Mouse (Mus musculus) kidney, embryonic 15.5 days (tissue): ENCODE measurements around the gene Prkcz. TPM values are rescaled to one million over a fixed set of nuclear protein-coding genes. Genes with fewer than 3 reads are reported as not detected.

Experiments used
- ATAC-seq: fragments of 200-750 bp; cut with Nextera tagmentation; replicated peaks from 2 replicates; pipeline ENCODE4 v1.8.0; 2017; ENCODE audit warnings: moderate TSS enrichment; ENCODE audit not compliant: low FRiP score
- H3K27ac ChIP-seq: fragments of 300-500 bp; sonication (generic); 2 replicates; pipeline ENCODE4 v1.5.1; 2015; ENCODE audit warnings: mild to moderate bottlenecking, inconsistent platforms
- H3K27me3 ChIP-seq: fragments of 300-500 bp; sonication (generic); 2 replicates; pipeline ENCODE4 v1.6.1; 2015; ENCODE audit warnings: inconsistent platforms
- H3K36me3 ChIP-seq: fragments of 300-500 bp; sonication (generic); 2 replicates; pipeline ENCODE4 v1.6.1; 2015; ENCODE audit warnings: inconsistent platforms
- H3K4me1 ChIP-seq: fragments of 300-500 bp; sonication (generic); 2 replicates; pipeline ENCODE4 v1.6.1; 2015; ENCODE audit warnings: inconsistent platforms
- H3K4me2 ChIP-seq: fragments of 300-500 bp; sonication (generic); 2 replicates; pipeline ENCODE4 v1.6.1; 2015; ENCODE audit warnings: moderate library complexity, mild to moderate bottlenecking, inconsistent platforms
- H3K4me3 ChIP-seq: fragments of 300-500 bp; sonication (generic); replicated peaks from 2 replicates; pipeline ENCODE4 v1.5.1; 2015; ENCODE audit warnings: mild to moderate bottlenecking, inconsistent platforms
- H3K9ac ChIP-seq: fragments of 300-500 bp; sonication (generic); 2 replicates; pipeline ENCODE4 v1.6.1; 2015; ENCODE audit warnings: mild to moderate bottlenecking, inconsistent platforms
- H3K9me3 ChIP-seq: fragments of 300-500 bp; sonication (generic); replicated peaks from 2 replicates; pipeline ENCODE4 v1.6.1; 2016; ENCODE audit warnings: inconsistent platforms
- WGBS: fragments of 180-500 bp; shearing (Covaris S2); methylation state at CpG from one replicate; pipeline ENCODE4 v1.1.7; 2015; ENCODE audit warnings: mixed read lengths; 5-methylcytosine and 5-hydroxymethylcytosine counted together
- polyA plus RNA-seq: library from polyadenylated mRNA; unstranded; fragments of >200 nt; fragmentation: Nextera tagmentation; extraction: Ambion mirVana; gene quantifications from 2 replicates; pipeline ENCODE4 v1.2.1, GENCODE M21; 2015

The Prkcz gene
- polyA plus RNA-seq, 1 experiment from 2014 or later = 16.6 TPM

- Histone ChIP-seq H3K4me1 (peaks cover 51% of the 10 kb centered on the region), H3K27me3 (no peaks in the 10 kb centered on the region), H3K36me3 (no peaks in the 10 kb centered on the region), H3K9ac (no peak overlapping the region), H3K9me3 (no peaks in the 10 kb centered on the region), H3K27ac (no peak overlapping the region), H3K4me3 (no peak overlapping the region), H3K4me2 (no peak overlapping the region)
- 49% methylated on average over 15 of the region's 15 CpGs for WGBS
- no peak for ATAC-seq
Measured at GRCm38 (mm10) chr4:155284521-155285379, 76.4 kb downstream of the Prkcz start.

DNA sequence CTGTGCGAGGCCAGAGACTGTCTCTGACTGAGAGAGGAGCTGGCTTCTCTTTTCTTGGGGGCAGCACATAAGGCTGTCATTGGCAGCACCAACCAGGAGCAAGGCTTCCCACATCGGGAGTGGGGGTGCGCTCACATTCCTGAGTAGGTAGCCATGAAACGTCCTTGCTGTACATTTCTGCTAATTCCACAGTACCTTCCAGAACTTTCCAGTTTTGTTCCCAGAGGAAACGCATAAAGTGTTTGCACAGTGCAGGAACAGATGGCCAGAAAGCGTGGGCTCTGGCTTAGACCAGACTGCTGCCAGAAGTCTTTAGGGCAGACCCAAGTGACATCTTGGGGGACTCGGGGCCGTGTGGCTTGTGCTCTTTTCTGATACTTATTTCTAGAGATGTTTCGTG lies 77.6 kb downstream of the Prkcz start:
- Histone ChIP-seq H3K27me3 (no peaks in the 10 kb centered on the region), H3K27ac (peak overlapping the region; percentile 80), H3K4me3 (peak overlapping the region; percentile 6; the same call in 1 of the 2 replicates), H3K9ac (no peak overlapping the region), H3K9me3 (no peaks in the 10 kb centered on the region), H3K4me1 (peaks cover 57% of the 10 kb centered on the region), H3K36me3 (no peaks in the 10 kb centered on the region), H3K4me2 (peak overlapping the region; percentile 40)
- 50% methylated on average over 9 of the region's 9 CpGs for WGBS
- ATAC-seq = peak; percentile 8; the same call in 1 of the 2 replicates

DNA sequence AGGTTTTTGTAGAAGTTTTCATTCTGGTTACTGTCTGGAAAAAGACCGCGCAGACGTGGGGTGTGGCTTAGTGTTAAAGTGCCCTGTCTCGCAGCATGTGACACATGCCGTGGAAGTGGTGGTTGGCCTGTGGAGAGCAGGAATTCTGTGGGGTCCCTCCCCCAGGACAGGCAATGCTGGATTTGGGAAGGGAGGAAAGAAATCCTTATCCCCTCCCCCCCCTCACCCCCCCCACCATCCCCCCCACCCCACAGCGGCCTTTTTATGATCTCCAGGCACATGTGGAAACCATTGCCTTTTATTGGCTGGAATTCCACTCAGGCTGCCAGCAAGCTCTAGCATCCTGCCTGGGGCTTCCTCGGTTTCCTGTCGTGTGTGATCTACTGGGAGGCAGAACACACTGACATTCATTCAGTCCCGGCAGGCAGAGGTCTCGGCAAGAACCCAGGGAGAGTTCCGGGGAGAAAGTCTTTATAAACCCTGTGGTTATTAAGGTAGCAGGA lies 78.1 kb downstream of the Prkcz start:
- Histone ChIP-seq H3K9ac (no peak overlapping the region), H3K27me3 (no peaks in the 10 kb centered on the region), H3K36me3 (no peaks in the 10 kb centered on the region), H3K4me2 (peak overlapping the region; percentile 40), H3K4me1 (peaks cover 60% of the 10 kb centered on the region), H3K27ac (peak overlapping the region; percentile 80), H3K4me3 (peak overlapping the region; percentile 6), H3K9me3 (no peaks in the 10 kb centered on the region)
- 12% methylated on average over 10 of the region's 11 CpGs for WGBS
- ATAC-seq = peak; percentile 49; the same call in 1 of the 2 replicates

DNA sequence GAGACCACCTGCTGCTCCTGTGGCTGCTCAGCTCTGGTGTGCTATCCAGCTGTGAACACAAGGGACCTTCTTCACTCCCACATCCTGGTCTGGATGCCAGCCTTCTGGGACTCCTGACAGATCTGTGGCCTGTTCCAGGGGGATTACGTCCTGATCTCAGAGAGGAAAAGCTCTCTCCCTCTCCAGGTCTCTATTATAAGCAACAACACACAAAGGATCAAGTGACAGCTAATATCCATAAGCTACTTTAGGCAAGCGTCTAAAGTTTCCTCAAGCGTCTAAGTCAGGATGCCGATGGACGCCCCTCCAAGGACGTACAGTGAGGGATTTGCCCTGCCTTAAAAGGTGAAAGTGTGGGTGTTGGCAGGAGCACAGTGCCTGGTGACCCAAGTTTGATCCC lies 78.9 kb downstream of the Prkcz start:
- H3K9ac ChIP-seq = no peak overlapping the region
- ATAC-seq = peak; percentile 49; the same call in 1 of the 2 replicates
- WGBS = 21% methylated on average over 6 of the region's 6 CpGs

DNA sequence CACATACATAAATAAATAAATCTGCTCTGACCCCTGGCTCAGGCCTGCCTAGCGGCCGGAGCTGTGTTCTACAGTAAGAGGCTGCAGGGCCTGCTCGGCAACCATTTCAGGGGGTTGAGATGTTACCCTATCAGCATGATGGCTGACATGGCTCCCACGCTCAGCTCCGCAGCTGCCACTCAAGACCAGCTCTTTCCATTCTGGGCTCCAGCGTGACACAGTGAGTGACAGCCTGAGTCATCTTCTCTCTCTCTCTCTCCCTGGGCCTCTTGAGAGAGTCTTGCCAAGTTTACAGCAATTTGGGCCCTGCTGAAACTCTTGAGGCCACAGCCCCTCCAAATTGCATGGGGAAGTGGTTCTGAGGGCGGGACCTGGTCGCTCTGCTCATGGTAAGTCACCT lies 79.5 kb downstream of the Prkcz start:
- H3K4me1 ChIP-seq = peaks cover 60% of the 10 kb centered on the region
- H3K27ac ChIP-seq = peak overlapping the region; percentile 80
- WGBS = 92% methylated on average over 8 of the region's 8 CpGs
- no peak overlapping the region for H3K4me2 ChIP-seq
- no peaks in the 10 kb centered on the region for H3K27me3 ChIP-seq
- ATAC-seq = no peak
- H3K4me3 ChIP-seq = no peak overlapping the region
- H3K9me3 ChIP-seq = no peaks in the 10 kb centered on the region
- no peak overlapping the region for H3K9ac ChIP-seq
- no peaks in the 10 kb centered on the region for H3K36me3 ChIP-seq

More for the DNA sequence above, 78.9 kb downstream of the Prkcz start:
- no peak overlapping the region for H3K4me2 ChIP-seq
- no peaks in the 10 kb centered on the region for H3K9me3 ChIP-seq
- H3K27me3 ChIP-seq = no peaks in the 10 kb centered on the region
- peak overlapping the region; percentile 80 for H3K27ac ChIP-seq
- no peaks in the 10 kb centered on the region for H3K36me3 ChIP-seq
- peaks cover 60% of the 10 kb centered on the region for H3K4me1 ChIP-seq
- H3K4me3 ChIP-seq = no peak overlapping the region

DNA sequence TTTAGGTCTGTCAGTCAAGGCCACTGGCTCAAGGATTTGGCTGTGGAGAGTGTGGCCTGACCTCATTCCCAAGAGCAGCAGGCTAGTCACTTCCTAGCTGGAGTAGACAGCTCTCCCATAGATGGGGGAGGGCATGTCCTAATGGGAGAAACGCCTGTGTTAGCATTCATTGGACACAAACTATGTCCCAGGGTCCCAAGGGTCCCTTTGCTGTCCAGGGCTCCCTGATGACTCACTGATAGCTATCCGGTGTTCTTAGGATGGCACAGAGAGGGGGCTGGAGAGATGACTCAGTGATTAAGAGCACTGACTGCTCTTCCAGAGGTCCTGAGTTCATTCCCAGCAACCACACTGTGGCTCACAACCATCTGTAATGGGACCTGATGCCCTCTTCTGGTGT lies 79.9 kb downstream of the Prkcz start:
- Histone ChIP-seq H3K9ac (no peak overlapping the region), H3K4me3 (no peak overlapping the region), H3K9me3 (no peaks in the 10 kb centered on the region), H3K27me3 (no peaks in the 10 kb centered on the region), H3K36me3 (no peaks in the 10 kb centered on the region), H3K4me1 (peaks cover 60% of the 10 kb centered on the region), H3K27ac (peak overlapping the region; percentile 80; the same call in 1 of the 2 replicates), H3K4me2 (no peak overlapping the region)
- WGBS = 75% methylated on average over 2 of the region's 2 CpGs
- no peak for ATAC-seq

- H3K27me3 ChIP-seq = no peaks in the 10 kb centered on the region
- no peaks in the 10 kb centered on the region for H3K9me3 ChIP-seq
- H3K4me2 ChIP-seq = no peak overlapping the region
- H3K9ac ChIP-seq = no peak overlapping the region
- peak overlapping the region; percentile 80; the same call in 1 of the 2 replicates for H3K27ac ChIP-seq
- H3K4me1 ChIP-seq = peaks cover 60% of the 10 kb centered on the region
- 79% methylated on average over 1 of the region's 1 CpGs for WGBS
- H3K36me3 ChIP-seq = no peaks in the 10 kb centered on the region
- no peak overlapping the region for H3K4me3 ChIP-seq
- no peak; the same call in 1 of the 2 replicates for ATAC-seq
Measured at GRCm38 (mm10) chr4:155280768-155281121, 80.4 kb downstream of the Prkcz start.

GRCm38 (mm10) chr4:155279926-155280767 lies 81.0 kb downstream of the Prkcz start:
- peak overlapping the region; percentile 80; the same call in 1 of the 2 replicates for H3K27ac ChIP-seq
- no peak overlapping the region; the same call in 1 of the 2 replicates for H3K4me2 ChIP-seq
- H3K27me3 ChIP-seq = no peaks in the 10 kb centered on the region
- no peak overlapping the region for H3K4me3 ChIP-seq
- WGBS = 57% methylated on average over 16 of the region's 16 CpGs
- H3K9me3 ChIP-seq = no peaks in the 10 kb centered on the region
- H3K4me1 ChIP-seq = peaks cover 56% of the 10 kb centered on the region
- H3K36me3 ChIP-seq = no peaks in the 10 kb centered on the region
- peak; percentile 38; the same call in 1 of the 2 replicates for ATAC-seq
- no peak overlapping the region for H3K9ac ChIP-seq

DNA sequence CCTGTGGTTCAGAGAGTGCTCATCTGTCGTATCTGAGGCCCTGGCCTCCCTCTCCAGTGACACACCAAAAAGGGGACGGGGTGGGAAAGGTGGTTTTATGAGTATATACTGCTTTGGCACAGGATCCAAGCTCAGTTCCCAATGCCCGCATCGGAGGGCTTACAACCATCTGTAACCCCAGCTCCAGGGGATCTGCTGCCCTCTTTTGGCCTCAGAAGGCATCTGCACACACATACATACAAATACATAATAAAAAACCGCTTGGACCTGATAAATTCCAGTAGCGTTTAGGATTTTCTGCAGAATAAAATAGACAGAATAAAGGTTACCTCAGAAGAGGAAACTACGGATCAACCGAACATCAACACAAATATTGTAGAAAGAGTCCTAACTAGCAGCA lies 82.1 kb downstream of the Prkcz start:
- Histone ChIP-seq H3K27ac (0 out of 2 replicates have a peak overlapping the region, but pooled peaks have one; percentile 41), H3K4me1 (peaks cover 57% of the 10 kb centered on the region), H3K9ac (no peak overlapping the region), H3K36me3 (no peaks in the 10 kb centered on the region), H3K4me3 (no peak overlapping the region), H3K27me3 (no peaks in the 10 kb centered on the region), H3K9me3 (no peaks in the 10 kb centered on the region), H3K4me2 (no peak overlapping the region)
- WGBS = 79% methylated on average over 8 of the region's 8 CpGs
- no peak for ATAC-seq

DNA sequence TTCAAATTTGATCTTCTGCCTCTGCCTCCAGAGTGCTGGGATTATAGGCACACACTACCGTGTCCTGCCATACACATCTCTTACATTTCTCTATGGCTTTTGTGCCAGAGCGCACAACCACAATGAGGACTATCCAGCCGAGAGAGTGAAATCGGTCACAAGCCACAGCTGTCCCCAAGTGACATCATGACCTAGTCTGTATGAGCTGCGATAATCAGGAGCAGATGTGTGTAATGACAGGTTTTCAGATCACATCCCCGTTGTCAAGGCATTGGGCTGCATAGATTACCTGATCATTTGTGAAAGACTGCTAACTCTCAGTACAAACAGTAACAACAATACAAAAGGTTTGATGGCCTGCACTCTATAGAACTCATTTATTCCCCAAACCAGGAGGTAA lies 83.2 kb downstream of the Prkcz start:
- H3K9ac ChIP-seq = no peak overlapping the region
- H3K4me3 ChIP-seq = no peak overlapping the region
- peaks cover 47% of the 10 kb centered on the region for H3K4me1 ChIP-seq
- H3K9me3 ChIP-seq = no peaks in the 10 kb centered on the region
- WGBS = 77% methylated on average over 6 of the region's 6 CpGs
- H3K27ac ChIP-seq = no peak overlapping the region
- H3K36me3 ChIP-seq = no peaks in the 10 kb centered on the region
- ATAC-seq = no peak
- no peak overlapping the region for H3K4me2 ChIP-seq
- H3K27me3 ChIP-seq = no peaks in the 10 kb centered on the region

DNA sequence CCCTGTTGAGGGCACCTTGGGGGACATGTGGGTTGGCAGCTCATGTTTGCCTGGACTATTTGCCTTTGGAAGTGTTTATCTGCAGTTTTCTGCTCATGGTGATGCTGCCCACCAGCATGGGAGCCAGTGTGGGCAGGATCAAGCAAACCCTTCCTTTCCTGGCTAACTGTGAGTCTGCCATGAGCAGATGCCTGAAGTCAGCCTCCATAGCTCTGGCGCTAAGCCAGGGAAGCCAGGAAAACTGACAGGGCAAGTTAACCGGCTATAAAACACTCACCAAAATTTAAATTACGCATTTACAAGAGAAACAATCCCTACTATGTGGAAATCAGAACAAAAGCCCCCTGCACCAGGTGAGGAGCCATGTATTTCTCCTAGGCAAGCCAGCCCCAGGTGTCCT lies 86.3 kb downstream of the Prkcz start:
- Histone ChIP-seq H3K4me1 (peaks cover 18% of the 10 kb centered on the region), H3K27me3 (no peaks in the 10 kb centered on the region), H3K4me2 (no peak overlapping the region), H3K9ac (no peak overlapping the region), H3K27ac (peak overlapping the region; percentile 28), H3K9me3 (no peaks in the 10 kb centered on the region), H3K4me3 (no peak overlapping the region), H3K36me3 (no peaks in the 10 kb centered on the region)
- WGBS = 45% methylated on average over 3 of the region's 3 CpGs
- no peak for ATAC-seq

- ATAC-seq = no peak
- H3K4me3 ChIP-seq = no peak overlapping the region
- H3K27ac ChIP-seq = peak overlapping the region; percentile 28
- H3K4me2 ChIP-seq = no peak overlapping the region
- no peaks in the 10 kb centered on the region for H3K27me3 ChIP-seq
- H3K36me3 ChIP-seq = no peaks in the 10 kb centered on the region
- no peaks in the 10 kb centered on the region for H3K9me3 ChIP-seq
- H3K4me1 ChIP-seq = peaks cover 17% of the 10 kb centered on the region
- H3K9ac ChIP-seq = no peak overlapping the region
- WGBS = 38% methylated on average over 5 of the region's 5 CpGs
Measured at GRCm38 (mm10) chr4:155274451-155274850, 86.7 kb downstream of the Prkcz start.
